Mouse (Mus musculus) E14TG2a.4 (cell line): ENCODE measurements around the gene Dedd.

Experiments
- H3K27me3 ChIP-seq: 2 replicates; pipeline ENCODE4 v1.6.1; 2014; ENCODE audit warnings: low read length, control low read depth; ENCODE audit not compliant: insufficient read depth
- H3K36me3 ChIP-seq: 2 replicates; pipeline ENCODE4 v1.6.1; 2014; ENCODE audit warnings: low read length, control low read depth; ENCODE audit not compliant: insufficient read depth
- H3K4me1 ChIP-seq: replicated peaks from 2 replicates; pipeline ENCODE4 v1.6.1; 2014; ENCODE audit warnings: low read depth, low read length, control low read depth
- H3K4me3 ChIP-seq: replicated peaks from 2 replicates; pipeline ENCODE4 v1.5.1; 2014; ENCODE audit warnings: mild to moderate bottlenecking, low read length
- H3K9me3 ChIP-seq: 2 replicates; pipeline ENCODE4 v1.6.1; 2014; ENCODE audit warnings: low read length, control low read depth
- CTCF ChIP-seq: conservative IDR thresholded peaks from 2 replicates; pipeline ENCODE4 v1.5.1; 2014; ENCODE audit warnings: low read length
- NANOG ChIP-seq: IDR thresholded peaks from 2 replicates; pipeline ENCODE4 v1.6.1; 2014; ENCODE audit warnings: borderline replicate concordance, low read length, mixed read lengths
- POU5F1 ChIP-seq: IDR thresholded peaks from 2 replicates; pipeline ENCODE4 v1.6.1; 2014; ENCODE audit warnings: low read length, borderline replicate concordance

Dedd gene

DNA sequence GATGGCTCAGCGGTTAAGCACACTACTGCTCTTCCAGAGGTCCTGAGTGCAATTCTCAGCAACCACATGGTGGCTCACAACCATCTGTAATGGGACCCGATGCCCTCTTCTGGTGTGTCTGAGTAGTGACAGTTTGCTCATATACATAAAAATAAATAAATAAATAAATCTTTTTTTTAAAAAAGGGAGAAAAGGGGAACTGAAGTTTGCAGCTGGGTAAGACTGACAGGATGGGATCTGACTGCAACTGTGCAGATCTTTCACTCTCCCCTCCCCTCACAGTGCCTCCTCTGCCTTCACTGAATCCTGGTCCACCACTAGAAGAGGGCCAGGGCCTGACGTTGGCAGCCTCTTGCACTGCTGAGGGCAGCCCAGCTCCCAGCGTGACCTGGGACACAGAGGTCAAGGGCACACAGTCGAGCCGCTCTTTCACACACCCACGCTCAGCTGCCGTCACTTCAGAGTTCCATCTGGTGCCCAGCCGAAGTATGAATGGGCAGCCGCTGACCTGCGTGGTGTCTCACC is 53.2 kb downstream of the Dedd start:
- Histone ChIP-seq H3K4me3 (no peak overlapping the region), H3K9me3 (no peaks in the 10 kb centered on the region), H3K36me3 (no peaks in the 10 kb centered on the region), H3K27me3 (peaks cover 33% of the 10 kb centered on the region), H3K4me1 (peaks cover 65% of the 10 kb centered on the region)
- no peak for TF ChIP-seq POU5F1
- TF ChIP-seq NANOG = no peak
- no peak for TF ChIP-seq CTCF

DNA sequence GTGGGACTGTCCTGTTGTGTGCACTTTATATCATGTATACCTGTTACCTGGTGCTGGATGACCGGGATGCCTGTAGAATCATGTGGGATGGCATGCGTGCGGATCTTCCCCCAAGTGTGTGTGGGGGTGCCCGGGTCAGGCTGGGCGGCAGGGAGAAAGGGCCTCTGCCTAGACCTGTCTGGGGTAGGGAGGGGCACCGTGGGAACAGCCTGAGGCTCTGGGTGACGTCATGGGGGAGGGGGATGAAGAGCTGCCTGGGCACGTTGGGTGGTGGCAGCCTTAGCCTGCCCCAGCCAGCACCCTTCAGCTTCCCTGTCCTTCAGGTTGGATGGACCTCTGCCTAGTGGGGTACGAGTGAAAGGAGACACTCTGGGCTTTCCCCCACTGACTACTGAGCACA is 55.4 kb downstream of the Dedd start:
- no peak for TF ChIP-seq POU5F1
- no peak for TF ChIP-seq NANOG
- TF ChIP-seq CTCF = no peak
- Histone ChIP-seq H3K4me3 (no peak overlapping the region; the same call in 1 of the 2 replicates), H3K36me3 (no peaks in the 10 kb centered on the region), H3K4me1 (peaks cover 71% of the 10 kb centered on the region), H3K9me3 (no peaks in the 10 kb centered on the region), H3K27me3 (peaks cover 29% of the 10 kb centered on the region)

DNA sequence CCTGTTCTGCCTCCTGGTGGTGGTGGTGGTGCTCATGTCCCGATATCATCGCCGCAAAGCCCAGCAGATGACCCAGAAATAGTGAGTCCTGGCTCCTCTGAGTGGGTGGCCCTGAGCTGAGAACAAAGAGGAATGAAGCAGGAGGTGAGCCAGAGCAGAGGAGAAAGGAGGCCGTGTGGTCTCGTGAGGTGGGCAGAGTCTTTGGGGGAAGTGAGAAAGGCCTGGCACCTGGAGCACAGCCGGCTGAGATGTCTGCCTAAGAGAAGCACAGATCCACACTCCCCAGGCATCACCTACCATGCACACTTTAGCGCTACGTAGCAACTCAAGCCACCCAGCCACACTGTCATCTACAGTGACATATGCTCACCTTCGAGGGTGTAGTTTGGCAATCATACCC is 56.2 kb downstream of the Dedd start:
- Histone ChIP-seq H3K9me3 (no peaks in the 10 kb centered on the region), H3K36me3 (no peaks in the 10 kb centered on the region), H3K4me3 (peak overlapping the region; percentile 8; the same call in 1 of the 2 replicates), H3K27me3 (peaks cover 23% of the 10 kb centered on the region), H3K4me1 (peaks cover 71% of the 10 kb centered on the region)
- peak; percentile 29 for TF ChIP-seq CTCF
- TF ChIP-seq NANOG = no peak

DNA sequence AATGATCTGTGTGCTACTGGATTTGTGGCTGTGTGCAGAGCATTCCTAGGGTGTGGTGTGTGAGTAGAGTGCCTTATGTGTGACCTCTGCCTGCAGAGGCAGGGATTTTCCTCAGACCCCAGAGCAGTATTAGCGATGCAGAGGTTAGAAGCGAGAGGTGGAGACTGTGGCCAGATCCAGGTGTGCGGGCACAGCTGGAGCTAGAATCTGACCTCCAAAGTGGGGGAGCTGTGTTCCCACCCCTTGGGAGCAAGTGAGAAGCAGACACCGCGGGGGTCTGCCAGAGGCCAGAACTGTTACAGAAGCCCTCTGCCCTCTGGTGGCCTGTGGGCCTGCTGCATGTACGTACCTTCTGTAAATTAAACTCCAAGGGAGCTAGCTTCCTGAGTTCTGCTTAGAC is 58.2 kb downstream of the Dedd start:
- no peaks in the 10 kb centered on the region for H3K36me3 ChIP-seq
- TF ChIP-seq CTCF = peak; percentile 59
- no peak for TF ChIP-seq NANOG
- peaks cover 11% of the 10 kb centered on the region; the same call in 1 of the 2 replicates for H3K27me3 ChIP-seq
- no peak overlapping the region for H3K4me3 ChIP-seq
- no peaks in the 10 kb centered on the region for H3K9me3 ChIP-seq
- peaks cover 69% of the 10 kb centered on the region for H3K4me1 ChIP-seq

DNA sequence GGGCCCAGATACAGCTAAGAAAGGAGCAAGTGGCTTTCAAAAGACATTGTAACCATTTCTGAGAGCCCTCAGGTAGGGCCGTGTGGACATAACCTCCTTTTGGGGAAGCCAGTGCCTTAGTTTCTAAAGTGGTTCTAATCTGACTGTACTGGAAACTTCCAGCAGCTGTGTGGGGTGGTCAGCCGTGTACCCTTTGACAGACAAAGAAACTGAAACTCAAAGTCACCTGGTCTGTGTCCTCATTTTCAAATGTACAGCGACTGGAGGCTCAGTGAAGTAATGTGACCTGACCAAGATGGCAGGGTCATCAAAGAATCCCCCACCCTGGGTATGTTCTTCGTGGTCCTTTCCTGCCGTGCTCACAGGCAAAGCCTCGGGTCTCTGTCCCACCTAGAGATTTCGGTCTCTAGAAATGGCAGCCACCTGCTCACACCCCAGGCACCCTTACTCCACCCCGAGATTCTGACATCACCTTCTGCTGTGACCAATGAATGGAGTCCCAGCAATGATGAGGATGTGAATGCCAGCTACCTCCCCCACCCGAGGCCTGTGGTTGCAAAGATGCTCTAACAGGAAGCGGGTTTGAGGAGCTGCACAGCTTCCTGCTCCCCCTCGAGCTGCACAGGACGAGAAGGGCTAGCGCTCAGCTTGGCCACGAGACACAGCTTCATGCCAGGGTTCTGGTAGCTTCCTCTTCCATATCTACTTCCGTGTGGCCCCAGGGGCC is 59.6 kb downstream of the Dedd start, which contains the start of gene Arhgap30:
Arhgap30 (plus strand) TSS at position 579 of the 727 bp plus-strand sequence.
- TF ChIP-seq CTCF (no peak), POU5F1 (no peak), NANOG (no peak)
- Histone ChIP-seq H3K36me3 (no peaks in the 10 kb centered on the region), H3K4me3 (peak within 1 kb of the TSS; percentile 69), H3K27me3 (peaks cover 6% of the 10 kb centered on the region; the same call in 1 of the 2 replicates), H3K4me1 (peaks cover 64% of the 10 kb centered on the region), H3K9me3 (no peaks in the 10 kb centered on the region)

DNA sequence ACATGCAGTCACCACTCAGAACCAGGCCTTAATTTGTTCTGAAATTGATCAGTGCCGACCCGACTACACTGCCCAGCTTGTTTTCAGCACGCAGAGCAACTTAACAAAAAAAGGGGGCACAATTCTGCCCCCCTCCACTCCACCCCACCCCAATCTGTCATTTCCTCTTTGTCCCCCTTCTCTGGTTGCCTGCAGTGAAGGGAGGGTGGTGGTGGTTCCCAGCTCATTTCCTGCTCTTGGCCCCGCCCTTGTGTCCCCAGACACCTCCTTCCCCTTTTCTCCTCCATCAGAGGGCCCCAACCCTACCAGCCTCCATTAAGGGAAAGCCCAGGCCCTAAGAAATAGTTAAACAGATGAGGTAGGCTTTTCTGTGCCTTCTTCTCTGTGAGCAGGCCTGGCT is 61.2 kb downstream of the Dedd start:
- Histone ChIP-seq H3K36me3 (no peaks in the 10 kb centered on the region), H3K9me3 (no peaks in the 10 kb centered on the region), H3K4me3 (peak overlapping the region; percentile 69), H3K27me3 (peaks cover 6% of the 10 kb centered on the region; the same call in 1 of the 2 replicates), H3K4me1 (peaks cover 52% of the 10 kb centered on the region)
- TF ChIP-seq NANOG = no peak
- TF ChIP-seq POU5F1 = no peak
